Mouse (Mus musculus): ENCODE data around the gene Top3b.
A peak's percentile ranks its signal among the peaks of the same experiment; 100 is the strongest.
"Not testable (repeated sequence)": the region's sequence is repeated elsewhere in the genome, so short reads cannot be mapped to it uniquely, and the experiment has no call there.

The Top3b gene

GRCm38 (mm10) chr16:16870617-16871331, at the start of gene Top3b, which contains the start of gene Vpreb1:
TSS of gene Top3b (plus strand) at chr16:16870736.
TSS of gene Vpreb1 (minus strand) at chr16:16870843.
- peak; percentile 96 for DNase-seq (ENCODE audit: extremely low read depth, insufficient read length, low spot score)

GRCm38 (mm10) chr16:16825476-16825875, 45.1 kb upstream of the Top3b start:
- no peak for DNase-seq (ENCODE audit: extremely low read depth, insufficient read length, low spot score)

- DNase-seq (ENCODE audit: extremely low read depth, insufficient read length, low spot score): no peak
Measured at GRCm38 (mm10) chr16:16826223-16826622, 44.3 kb upstream of the Top3b start.

GRCm38 (mm10) chr16:16828757-16829615, 41.5 kb upstream of the Top3b start, which contains the start of gene Spag6l:
TSS of gene Spag6l (minus strand) at chr16:16829456.
- peak; percentile 9 for DNase-seq (ENCODE audit: extremely low read depth, insufficient read length, low spot score)

GRCm38 (mm10) chr16:16829671-16830070, 40.9 kb upstream of the Top3b start:
- no peak for DNase-seq (ENCODE audit: extremely low read depth, insufficient read length, low spot score)

GRCm38 (mm10) chr16:16849196-16849595, 21.3 kb upstream of the Top3b start:
- no peak for DNase-seq (ENCODE audit: extremely low read depth, insufficient read length, low spot score)

- no peak for DNase-seq (ENCODE audit: extremely low read depth, insufficient read length, low spot score)
Measured at GRCm38 (mm10) chr16:16852411-16852810, 18.1 kb upstream of the Top3b start.

GRCm38 (mm10) chr16:16854836-16855235, 15.7 kb upstream of the Top3b start:
- DNase-seq (ENCODE audit: extremely low read depth, insufficient read length, low spot score): peak; percentile 20

GRCm38 (mm10) chr16:16855541-16855940, 15.0 kb upstream of the Top3b start:
- DNase-seq (ENCODE audit: extremely low read depth, insufficient read length, low spot score): no peak

GRCm38 (mm10) chr16:16856054-16856453, 14.5 kb upstream of the Top3b start:
- DNase-seq (ENCODE audit: extremely low read depth, insufficient read length, low spot score): not testable (repeated sequence)

- no peak for DNase-seq (ENCODE audit: extremely low read depth, insufficient read length, low spot score)
Measured at GRCm38 (mm10) chr16:16856731-16857476, 13.6 kb upstream of the Top3b start.

GRCm38 (mm10) chr16:16862288-16862687, 8.2 kb upstream of the Top3b start:
- no peak for DNase-seq (ENCODE audit: extremely low read depth, insufficient read length, low spot score)

GRCm38 (mm10) chr16:16863978-16864377, 6.6 kb upstream of the Top3b start, which contains the start of gene Igll1:
TSS of gene Igll1 (minus strand) at chr16:16863985.
- DNase-seq (ENCODE audit: extremely low read depth, insufficient read length, low spot score): no peak

GRCm38 (mm10) chr16:16865217-16865616, 5.3 kb upstream of the Top3b start:
- DNase-seq (ENCODE audit: extremely low read depth, insufficient read length, low spot score): no peak

- DNase-seq (ENCODE audit: extremely low read depth, insufficient read length, low spot score): no peak
Measured at GRCm38 (mm10) chr16:16865696-16866561, 4.6 kb upstream of the Top3b start.

- no peak for DNase-seq (ENCODE audit: extremely low read depth, insufficient read length, low spot score)
Measured at GRCm38 (mm10) chr16:16870241-16870616, 307 bp upstream of the Top3b start.

GRCm38 (mm10) chr16:16879025-16879424, 8.5 kb downstream of the Top3b start:
- DNase-seq (ENCODE audit: extremely low read depth, insufficient read length, low spot score): no peak

- no peak for DNase-seq (ENCODE audit: extremely low read depth, insufficient read length, low spot score)
Measured at GRCm38 (mm10) chr16:16888341-16888740, 17.8 kb downstream of the Top3b start.

GRCm38 (mm10) chr16:16892366-16892765, 21.8 kb downstream of the Top3b start:
- DNase-seq (ENCODE audit: extremely low read depth, insufficient read length, low spot score): no peak

- DNase-seq (ENCODE audit: extremely low read depth, insufficient read length, low spot score): no peak
Measured at GRCm38 (mm10) chr16:16896015-16896381, 25.5 kb downstream of the Top3b start.

Measured in 3134 (cell line).